Mouse (Mus musculus): ENCODE measurements around the gene Lalba. TPM values are rescaled to one million over a fixed set of nuclear protein-coding genes. Genes with fewer than 3 reads are reported as not detected.

Gene Lalba
- 0.09 TPM in 1 of 2 replicates, not detected in the other for polyA plus RNA-seq (2012; rRNA removed)

DNA sequence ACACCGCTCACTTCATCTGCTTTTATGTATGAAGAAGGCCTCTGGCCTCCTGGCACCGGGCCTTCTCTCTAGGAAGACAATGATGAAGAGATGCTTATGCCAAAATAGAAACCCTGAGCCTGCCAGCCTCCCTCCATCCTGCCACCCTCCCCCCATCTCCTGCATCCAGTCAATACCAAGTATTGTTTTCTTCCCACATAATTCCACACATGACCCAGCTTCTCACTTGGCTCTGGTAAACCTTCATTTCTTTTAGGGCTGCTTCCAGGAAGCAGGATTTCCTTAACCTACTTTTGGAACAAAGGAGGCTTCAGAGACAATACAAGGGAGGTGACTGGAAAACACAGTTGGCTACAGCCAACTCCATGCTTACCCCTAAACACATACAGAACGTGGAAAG, at the start of gene Lalba:
TSS of gene Lalba (minus strand) at position 21 of the 400 bp plus-strand sequence.

DNA sequence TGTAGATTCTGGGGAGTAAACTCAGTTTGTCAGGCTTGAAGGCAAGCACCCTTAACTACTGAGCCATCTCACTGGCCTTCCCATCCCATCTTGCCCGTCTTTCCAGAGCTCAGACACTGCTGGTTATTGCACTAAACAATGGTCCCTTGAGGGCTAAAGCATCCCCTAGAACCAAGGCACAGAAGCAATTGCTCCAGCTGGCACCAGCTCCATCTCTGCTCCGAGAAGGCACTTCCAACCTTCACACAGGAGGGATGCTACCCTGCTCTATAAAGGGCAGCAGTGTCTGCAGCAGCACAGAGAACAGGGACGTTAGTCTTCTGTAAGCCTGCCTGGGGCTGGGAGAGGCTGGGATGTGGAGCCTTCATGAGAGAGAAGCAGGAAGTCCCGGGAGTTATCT, 9.6 kb upstream of the Lalba start, which contains the start of gene Olfr279:
TSS of gene Olfr279 (plus strand) at position 301 of the 400 bp plus-strand sequence.

DNA sequence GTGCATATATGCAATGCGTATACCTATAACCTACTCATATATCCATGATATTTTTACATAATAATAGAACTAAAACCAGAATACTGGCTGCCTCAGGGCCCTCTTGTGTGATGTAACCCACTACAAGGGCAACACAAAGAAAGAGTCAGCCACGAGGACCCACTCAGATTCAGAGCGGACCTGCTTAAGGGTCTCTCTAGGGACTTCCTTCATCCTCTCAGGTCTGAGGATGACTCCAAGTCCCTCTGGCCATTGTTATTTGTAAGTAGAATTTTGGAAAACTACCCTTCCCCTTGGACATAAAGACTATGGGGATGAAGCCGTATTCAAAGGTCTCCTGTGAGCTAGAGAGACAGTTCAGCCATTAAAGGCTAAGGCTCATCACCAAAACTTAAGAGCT, 12.9 kb downstream of the Lalba start, which contains the start of gene OR5BS1P:
TSS of gene OR5BS1P (plus strand) at position 301 of the 400 bp plus-strand sequence.

DNA sequence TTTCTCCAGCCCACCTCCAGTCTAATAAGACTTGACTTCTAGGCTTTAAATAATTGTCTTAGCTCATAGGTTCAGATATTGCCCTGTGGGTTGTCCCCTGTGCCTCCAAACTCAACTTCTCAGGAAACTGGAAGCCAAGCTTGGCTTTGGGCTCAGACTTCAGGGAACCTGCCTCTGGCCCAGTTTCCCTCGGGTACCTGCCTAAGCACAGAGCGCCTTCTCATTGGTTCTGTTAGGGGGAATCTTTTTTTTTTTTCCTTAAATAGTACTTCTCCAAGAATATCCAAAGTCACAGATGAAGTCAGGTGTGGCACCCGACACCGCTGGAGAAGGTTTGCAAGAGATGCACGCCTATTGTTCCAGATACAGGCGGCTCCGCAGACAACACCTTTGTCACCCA, 30.2 kb downstream of the Lalba start, which contains the start of gene Olfr281:
TSS of gene Olfr281 (plus strand) at position 301 of the 400 bp plus-strand sequence.

GRCm38 (mm10) chr15:98430925-98431324, 51.6 kb downstream of the Lalba start, which contains the start of gene Olfr282:
Gene Olfr282 (plus strand): TSS chr15:98431225.

Other genes starting within 250 kb of the Lalba start
- not detected in 2 replicates for gene Olfr286, start 248.3 kb downstream of the Lalba start, polyA plus RNA-seq (2012; rRNA removed)
- gene H1fnt, start 225.4 kb downstream of the Lalba start, polyA plus RNA-seq (2012; rRNA removed): not detected in 2 replicates
- 13.7 and 14.5 TPM in 2 replicates for gene Zfp641, start 186.6 kb downstream of the Lalba start, polyA plus RNA-seq (2012; rRNA removed)
- not detected in 2 replicates for gene Olfr285, start 165.4 kb downstream of the Lalba start, polyA plus RNA-seq (2012; rRNA removed)
- not detected in 2 replicates for gene Olfr284, start 141.7 kb downstream of the Lalba start, polyA plus RNA-seq (2012; rRNA removed)
- gene Olfr283, start 101.8 kb downstream of the Lalba start, polyA plus RNA-seq (2012; rRNA removed): not detected in 2 replicates
- gene Olfr282, start 51.5 kb downstream of the Lalba start, polyA plus RNA-seq (2012; rRNA removed): not detected in 2 replicates
- gene Olfr281, start 30.1 kb downstream of the Lalba start, polyA plus RNA-seq (2012; rRNA removed): not detected in 2 replicates
- gene OR5BS1P, start 12.8 kb downstream of the Lalba start, polyA plus RNA-seq (2012; rRNA removed): not detected in 2 replicates
- not detected in 2 replicates for gene Olfr279, start 9.7 kb upstream of the Lalba start, polyA plus RNA-seq (2012; rRNA removed)
- gene Kansl2, start 51.5 kb upstream of the Lalba start, polyA plus RNA-seq (2012; rRNA removed): 90.0 and 92.4 TPM in 2 replicates
- 22.2 and 25.8 TPM in 2 replicates for gene Ccnt1, start 88.2 kb upstream of the Lalba start, polyA plus RNA-seq (2012; rRNA removed)
- 0.24 TPM in 1 of 2 replicates, not detected in the other for gene 4930415O20Rik, start 88.3 kb upstream of the Lalba start, polyA plus RNA-seq (2012; rRNA removed)
- 42.5 and 49.1 TPM in 2 replicates for gene Adcy6, start 127.4 kb upstream of the Lalba start, polyA plus RNA-seq (2012; rRNA removed)
- 278 and 313 TPM in 2 replicates for gene Cacnb3, start 148.1 kb upstream of the Lalba start, polyA plus RNA-seq (2012; rRNA removed)
- 41.2 and 44.4 TPM in 2 replicates for gene Ddx23, start 180.2 kb upstream of the Lalba start, polyA plus RNA-seq (2012; rRNA removed)
- gene Rnd1, start 194.7 kb upstream of the Lalba start, polyA plus RNA-seq (2012; rRNA removed): 38.9 and 41.2 TPM in 2 replicates
- gene Ccdc65, start 225.5 kb upstream of the Lalba start, polyA plus RNA-seq (2012; rRNA removed): 6.0 and 6.1 TPM in 2 replicates
- 3.0 and 6.1 TPM in 2 replicates for gene Fkbp11, start 245.5 kb upstream of the Lalba start, polyA plus RNA-seq (2012; rRNA removed)

Data from central nervous system, embryonic 18 days (tissue).